ENCODE assay signal across 9 mouse cellular contexts in the genomic region with DNA sequence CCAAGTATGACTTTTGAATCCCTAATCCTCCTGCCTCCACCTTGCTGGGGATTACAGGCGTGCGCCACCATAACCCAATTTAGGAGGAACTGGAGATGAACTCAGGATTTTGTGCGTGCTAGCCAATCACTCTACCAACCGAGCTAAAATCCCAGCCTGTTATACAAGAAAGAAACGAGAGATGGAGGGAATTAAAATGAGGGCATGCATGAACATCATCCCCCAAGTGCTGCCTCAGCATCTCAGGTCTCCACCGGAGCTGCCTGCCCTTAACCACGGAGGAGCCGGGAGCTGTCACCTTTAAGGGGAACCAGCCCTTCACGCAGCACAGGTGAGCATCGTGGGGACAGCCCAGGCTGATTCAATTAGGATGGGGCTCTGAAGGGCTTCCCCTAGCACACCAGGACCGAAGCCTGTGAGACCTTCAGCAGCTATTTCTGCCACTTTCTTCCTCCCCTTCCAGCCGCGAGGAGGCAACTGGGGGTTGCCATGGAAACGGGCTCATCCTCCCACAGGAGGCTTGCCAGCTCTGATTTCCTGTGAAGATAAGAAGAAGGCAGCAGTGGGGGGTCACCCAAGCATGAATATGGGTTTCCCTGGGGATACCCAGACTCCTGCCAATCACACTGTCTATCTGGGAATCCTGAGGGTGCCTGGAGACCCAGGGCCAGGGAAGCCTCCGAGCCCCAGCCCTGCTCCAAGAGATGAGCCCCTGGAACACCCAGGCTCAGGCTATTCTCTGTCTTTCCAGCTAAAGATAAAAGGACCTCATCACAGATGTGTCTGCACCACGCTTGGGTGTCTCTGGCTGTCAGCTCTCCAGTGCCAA. TPM values are rescaled to one million over a fixed set of nuclear protein-coding genes. Genes with fewer than 3 reads are reported as not detected.
DNase-seq lines count a peak whose midpoint lies in the region; ATAC-seq and TF ChIP-seq lines count a peak whose summit lies in the region.
"Had no signal": no experiment of that assay in that cellular context is flagged by ENCODE, and none has a peak within 500 bp of the region (broad histone marks: within the 10 kb centered on the region; RNA-seq: fewer than 3 reads in every experiment).

No protein-coding gene starts in this region.

- ATAC-seq in forebrain, embryonic 13.5 days: peak; percentile 57
- peak; percentile 75 for ATAC-seq in midbrain, embryonic 13.5 days
- no peak for ATAC-seq in heart, embryonic 11.5 days (replicated peaks; ENCODE audit: insufficient number of reproducible peaks, low FRiP score, low TSS enrichment)
- ATAC-seq in liver, embryonic 11.5 days (replicated peaks; ENCODE audit: low FRiP score): no peak

- H3K4me2 ChIP-seq in forebrain, embryonic 13.5 days: peak overlapping the region; percentile 36
- H3K4me2 ChIP-seq in midbrain, embryonic 13.5 days (replicated peaks): peak overlapping the region; percentile 38
- H3K4me2 ChIP-seq in heart, embryonic 11.5 days: no peak overlapping the region
- H3K4me2 ChIP-seq in liver, embryonic 11.5 days: no peak overlapping the region

- intact Hi-C loops in heart, postnatal 14 days (cut with DNase I): loop anchor here (5.0 kb wide), 1 partner anchor 129 kb away; no protein-coding TSS in a partner anchor

- H3K27ac ChIP-seq in forebrain, embryonic 13.5 days: peak overlapping the region; percentile 80
- peak overlapping the region; percentile 91 for H3K27ac ChIP-seq in midbrain, embryonic 13.5 days
- no peak overlapping the region for H3K27ac ChIP-seq in heart, embryonic 11.5 days (ENCODE audit: low read depth, low read length)
- no peak overlapping the region for H3K27ac ChIP-seq in liver, embryonic 11.5 days (ENCODE audit: low read depth, low read length)

- TF ChIP-seq CTCF in brain, embryonic 14.5 days (IDR thresholded peaks at IDR 0.05; ENCODE audit: borderline replicate concordance, extremely low read depth, insufficient read depth, insufficient read length): no peak

- no peak overlapping the region for H3K9ac ChIP-seq in forebrain, embryonic 13.5 days
- 0 out of 2 replicates have a peak overlapping the region, but pooled peaks have one; percentile 10 for H3K9ac ChIP-seq in midbrain, embryonic 13.5 days (replicated peaks)
- no peak overlapping the region for H3K9ac ChIP-seq in heart, embryonic 11.5 days (ENCODE audit: low read depth, low read length)
- H3K9ac ChIP-seq in liver, embryonic 11.5 days (ENCODE audit: low read depth, low read length): no peak overlapping the region

- no peak for TF ChIP-seq POLR2A in brain, embryonic 14.5 days (IDR thresholded peaks at IDR 0.05; ENCODE audit: borderline replicate concordance, extremely low read depth, insufficient read depth, insufficient read length, poor library complexity, severe bottlenecking)

- WGBS in forebrain, embryonic 13.5 days: 40% methylated on average over 16 of the region's 16 CpGs
- 16% methylated on average over 16 of the region's 16 CpGs for WGBS in midbrain, embryonic 13.5 days
- WGBS in heart, embryonic 11.5 days (ENCODE audit: insufficient replicate concordance): 41% methylated on average over 16 of the region's 16 CpGs
- WGBS in liver, embryonic 11.5 days: 43% methylated on average over 16 of the region's 16 CpGs

- H3K27me3 ChIP-seq in forebrain, embryonic 13.5 days: no peaks in the 10 kb centered on the region
- H3K27me3 ChIP-seq in midbrain, embryonic 13.5 days: no peaks in the 10 kb centered on the region
- H3K27me3 ChIP-seq in heart, embryonic 11.5 days (ENCODE audit: control insufficient read depth, insufficient read depth, low read length): 0 out of 2 replicates have a peak, but pooled peaks cover 3% of the 10 kb centered on the region
- H3K27me3 ChIP-seq in liver, embryonic 11.5 days (replicated peaks; ENCODE audit: control insufficient read depth, insufficient read depth, low read length): no peaks in the 10 kb centered on the region

- peaks cover 21% of the 10 kb centered on the region for H3K4me1 ChIP-seq in forebrain, embryonic 13.5 days
- peaks cover 31% of the 10 kb centered on the region for H3K4me1 ChIP-seq in midbrain, embryonic 13.5 days (replicated peaks)
- H3K4me1 ChIP-seq in heart, embryonic 11.5 days (ENCODE audit: control insufficient read depth, insufficient read depth, low read length): no peaks in the 10 kb centered on the region; the same call in 1 of the 2 replicates
- H3K4me1 ChIP-seq in liver, embryonic 11.5 days (replicated peaks; ENCODE audit: control insufficient read depth, insufficient read depth, low read length): no peaks in the 10 kb centered on the region

- H3K4me3 ChIP-seq in forebrain, embryonic 13.5 days: no peak overlapping the region
- no peak overlapping the region for H3K4me3 ChIP-seq in midbrain, embryonic 13.5 days (replicated peaks)
- H3K4me3 ChIP-seq in heart, embryonic 11.5 days (ENCODE audit: low read depth, low read length): no peak overlapping the region
- no peak overlapping the region for H3K4me3 ChIP-seq in liver, embryonic 11.5 days (ENCODE audit: low read depth, low read length)
- H3K4me3 ChIP-seq: myocyte had no signal

- no peaks in the 10 kb centered on the region for H3K36me3 ChIP-seq in forebrain, embryonic 13.5 days (ENCODE audit: poor library complexity, severe bottlenecking)
- H3K36me3 ChIP-seq in midbrain, embryonic 13.5 days: no peaks in the 10 kb centered on the region
- no peaks in the 10 kb centered on the region for H3K36me3 ChIP-seq in heart, embryonic 11.5 days (ENCODE audit: control insufficient read depth, insufficient read depth, low read length)
- H3K36me3 ChIP-seq in liver, embryonic 11.5 days (ENCODE audit: control insufficient read depth, insufficient read depth, low read length): no peaks in the 10 kb centered on the region

- peak; percentile 93 for DNase-seq in brain, embryonic 14.5 days (ENCODE audit: low read depth)
- DNase-seq in kidney, postnatal 36 days: peak; percentile 48 to 51
- peak; percentile 39 for DNase-seq in thymus, postnatal 4 days
- DNase-seq in heart, postnatal 14 days: no peak
- DNase-seq in liver, embryonic 11.5 days (ENCODE audit: low spot score): no peak

- no peaks in the 10 kb centered on the region for H3K9me3 ChIP-seq in forebrain, embryonic 13.5 days (replicated peaks)
- H3K9me3 ChIP-seq in midbrain, embryonic 13.5 days: no peaks in the 10 kb centered on the region
- no peaks in the 10 kb centered on the region for H3K9me3 ChIP-seq in heart, embryonic 11.5 days (replicated peaks; ENCODE audit: control insufficient read depth, low read length)
- H3K9me3 ChIP-seq in liver, embryonic 11.5 days (ENCODE audit: control insufficient read depth, low read length): no peaks in the 10 kb centered on the region

RNA-seq across cellular contexts. Expression of gene Kcnb1, which starts 11.7 kb away (rescaled TPM):
- polyA plus RNA-seq in brain, embryonic 14.5 days (2012; rRNA removed): 4.5 and 9.2 TPM in 2 replicates
- 1.3 and 1.5 TPM in 2 replicates for polyA plus RNA-seq in forebrain, embryonic 13.5 days (2015; fragmentation: Nextera tagmentation; extraction: Ambion mirVana)
- polyA plus RNA-seq in midbrain, embryonic 13.5 days (2015; fragmentation: Nextera tagmentation; extraction: Ambion mirVana): 2.1 and 2.3 TPM in 2 replicates
- total RNA-seq in heart, postnatal 14 days (2021): 10 to 100 TPM; 57.9 to 60.3 TPM
- 0.10 and 0.16 TPM in 2 replicates for polyA plus RNA-seq in heart, embryonic 11.5 days (2014; fragmentation: Nextera tagmentation; extraction: Ambion mirVana)
- 0.12 and 0.73 TPM in 2 replicates for polyA plus RNA-seq in liver, embryonic 11.5 days (2014; fragmentation: Nextera tagmentation; extraction: Ambion mirVana)

RNA-seq across cellular contexts. Expression of gene Ptgis, which starts 38.7 kb away (rescaled TPM):
- polyA plus RNA-seq in brain, embryonic 14.5 days (2012; rRNA removed): 4.5 and 6.1 TPM in 2 replicates
- 3.5 and 4.4 TPM in 2 replicates for polyA plus RNA-seq in forebrain, embryonic 13.5 days (2015; fragmentation: Nextera tagmentation; extraction: Ambion mirVana)
- 4.0 and 4.5 TPM in 2 replicates for polyA plus RNA-seq in midbrain, embryonic 13.5 days (2015; fragmentation: Nextera tagmentation; extraction: Ambion mirVana)
- 10 to 100 TPM; 24.5 to 25.5 TPM for total RNA-seq in heart, postnatal 14 days (2021)
- 19.6 and 21.6 TPM in 2 replicates for polyA plus RNA-seq in heart, embryonic 11.5 days (2014; fragmentation: Nextera tagmentation; extraction: Ambion mirVana)
- 7.4 and 7.7 TPM in 2 replicates for polyA plus RNA-seq in liver, embryonic 11.5 days (2014; fragmentation: Nextera tagmentation; extraction: Ambion mirVana)

Comparison
In these comparisons a context has a peak if more than half of its experiments do, and no peak if none do; other contexts are left out.
1. DNase-seq: peak in brain, embryonic 14.5 days (single experiment), kidney, postnatal 36 days (2 of 2) and thymus, postnatal 4 days (single experiment); none in heart, postnatal 14 days (0 of 2) and liver, embryonic 11.5 days (single experiment).
2. ATAC-seq: peak in forebrain, embryonic 13.5 days (single experiment) and midbrain, embryonic 13.5 days (single experiment); none in heart, embryonic 11.5 days (single experiment) and liver, embryonic 11.5 days (single experiment).
3. H3K27ac ChIP-seq: peak in forebrain, embryonic 13.5 days (single experiment) and midbrain, embryonic 13.5 days (single experiment); none in heart, embryonic 11.5 days (single experiment) and liver, embryonic 11.5 days (single experiment).
4. H3K4me2 ChIP-seq: peak in forebrain, embryonic 13.5 days (single experiment) and midbrain, embryonic 13.5 days (single experiment); none in heart, embryonic 11.5 days (single experiment) and liver, embryonic 11.5 days (single experiment).